ENCODE assay signal across 14 mouse cellular contexts in genomic region chr10:95396356-95396755, GRCm38 (mm10). TPM values are rescaled to one million over a fixed set of nuclear protein-coding genes. Genes with fewer than 3 reads are reported as not detected.
DNase-seq lines count a peak whose midpoint lies in the region; ATAC-seq and TF ChIP-seq lines count a peak whose summit lies in the region.
"Had no signal": no experiment of that assay in that cellular context is flagged by ENCODE, and none has a peak within 500 bp of the region (broad histone marks: within the 10 kb centered on the region; RNA-seq: fewer than 3 reads in every experiment).

No protein-coding gene starts in this region.

- no peak overlapping the region for H3K4me2 ChIP-seq in kidney, embryonic 16.5 days (replicated peaks; ENCODE audit: low read depth, low read length)
- H3K4me2 ChIP-seq: forebrain, embryonic 12.5 days had no signal

- TF ChIP-seq POLR2A in heart, adult 2 months (IDR thresholded peaks at IDR 0.05; ENCODE audit: insufficient read depth, low read depth, low read length) = peak; percentile 39; the same call in 1 of the 2 replicates

- peak overlapping the region; percentile 84 for H3K27ac ChIP-seq in heart, adult 2 months
- no peak overlapping the region for H3K27ac ChIP-seq in heart, embryonic 10.5 days
- no peak overlapping the region for H3K27ac ChIP-seq in kidney, embryonic 16.5 days (ENCODE audit: low read length)
- H3K27ac ChIP-seq: forebrain, embryonic 12.5 days had no signal

- no peak for TF ChIP-seq EP300 in heart, adult 2 months (IDR thresholded peaks at IDR 0.05; ENCODE audit: insufficient read depth, low read depth, low read length)

- TF ChIP-seq CTCF in heart, adult 2 months (IDR thresholded peaks at IDR 0.05) = no peak

- peak in 1 of 2 experiments; percentile 38 for DNase-seq in heart, adult 2 months
- DNase-seq in heart, embryonic 10.5 days (ENCODE audit: low spot score) = no peak
- DNase-seq in kidney, postnatal 25 days = peak; percentile 24 to 52
- DNase-seq in 416B (ENCODE audit: low read depth) (peak; percentile 45), MN1 (ENCODE audit: low spot score) (peak; percentile 32)
- no peak for DNase-seq in left cerebral cortex, adult 9 months (ENCODE audit: low spot score in 2 of 2)
- DNase-seq: cerebellum, adult 11 months; cerebellum, postnatal 25 days; midbrain, embryonic 14.5 days; thymus, postnatal 25 days had no signal

- 29% methylated on average over 8 of the region's 8 CpGs for WGBS in heart, adult 2 months
- WGBS in heart, embryonic 10.5 days = 80% methylated on average over 8 of the region's 8 CpGs
- 64% methylated on average over 8 of the region's 8 CpGs for WGBS in kidney, embryonic 16.5 days

- H3K4me3 ChIP-seq in heart, adult 2 months = peak overlapping the region; percentile 13
- H3K4me3 ChIP-seq in heart, embryonic 10.5 days = no peak overlapping the region
- no peak overlapping the region for H3K4me3 ChIP-seq in kidney, embryonic 16.5 days (ENCODE audit: low read length)
- H3K4me3 ChIP-seq: forebrain, embryonic 12.5 days had no signal

- no peak for ATAC-seq in kidney, embryonic 16.5 days (ENCODE audit: low FRiP score, low TSS enrichment)
- no peak for ATAC-seq in frontal cortex, adult (ENCODE audit: low TSS enrichment)

- no peaks in the 10 kb centered on the region for H3K27me3 ChIP-seq in heart, adult 2 months (ENCODE audit: control insufficient read depth, insufficient read depth, low read length)
- no peaks in the 10 kb centered on the region for H3K27me3 ChIP-seq in heart, embryonic 10.5 days (ENCODE audit: insufficient read depth, poor library complexity, severe bottlenecking)
- peaks cover 48% of the 10 kb centered on the region for H3K27me3 ChIP-seq in kidney, embryonic 16.5 days (ENCODE audit: insufficient read depth, low read length)

- H3K79me2 ChIP-seq in heart, adult 2 months (replicated peaks; ENCODE audit: control insufficient read depth, insufficient read depth, low read length) = no peaks in the 10 kb centered on the region

- H3K4me1 ChIP-seq in heart, adult 2 months (ENCODE audit: control insufficient read depth, insufficient read depth, low read length) = peaks cover 10% of the 10 kb centered on the region
- peaks cover 13% of the 10 kb centered on the region for H3K4me1 ChIP-seq in heart, embryonic 10.5 days
- peaks cover 23% of the 10 kb centered on the region for H3K4me1 ChIP-seq in kidney, embryonic 16.5 days (ENCODE audit: insufficient read depth, low read length)

- H3K9ac ChIP-seq in heart, adult 2 months (ENCODE audit: low read depth, low read length) = no peak overlapping the region
- no peak overlapping the region for H3K9ac ChIP-seq in kidney, embryonic 16.5 days (replicated peaks; ENCODE audit: low read length)
- H3K9ac ChIP-seq: forebrain, embryonic 12.5 days had no signal

- H3K36me3 ChIP-seq in heart, adult 2 months (ENCODE audit: control insufficient read depth, insufficient read depth, low read length) = peaks cover 17% of the 10 kb centered on the region
- no peaks in the 10 kb centered on the region for H3K36me3 ChIP-seq in heart, embryonic 10.5 days
- H3K36me3 ChIP-seq in kidney, embryonic 16.5 days (ENCODE audit: insufficient read depth, low read length) = no peaks in the 10 kb centered on the region
- H3K36me3 ChIP-seq: forebrain, embryonic 12.5 days had no signal

- H3K9me3 ChIP-seq in heart, embryonic 10.5 days = no peaks in the 10 kb centered on the region
- H3K9me3 ChIP-seq in kidney, embryonic 16.5 days (ENCODE audit: low read length) = no peaks in the 10 kb centered on the region
- H3K9me3 ChIP-seq: forebrain, embryonic 12.5 days; G1E had no signal

- intact Hi-C loops in heart, adult 2 months (cut with DNase I) = loop anchor here (1.0 to 5.0 kb wide), 3 partner anchors 19 to 204 kb away; no protein-coding TSS in a partner anchor

RNA-seq across cellular contexts. Expression of gene Socs2, which starts 20.6 kb away (rescaled TPM):
- total RNA-seq in heart, adult 2 months (2021) = 10 to 100 TPM; 49.9 to 62.4 TPM
- polyA plus RNA-seq in heart, adult 2 months (2012; rRNA removed) = 30.5 and 37.7 TPM in 2 replicates
- polyA plus RNA-seq in heart, embryonic 10.5 days (2016; fragmentation: Nextera tagmentation; extraction: Ambion mirVana) = 30.7 and 39.6 TPM in 2 replicates
- polyA plus RNA-seq in kidney, embryonic 16.5 days (2015; fragmentation: Nextera tagmentation; extraction: Ambion mirVana) = 23.9 and 27.2 TPM in 2 replicates

Comparison
In these comparisons a context has a peak if more than half of its experiments do, and no peak if none do; other contexts are left out.
1. DNase-seq: peak in kidney, postnatal 25 days (2 of 2), 416B (single experiment) and MN1 (single experiment); none in heart, embryonic 10.5 days (single experiment) and left cerebral cortex, adult 9 months (0 of 2).